Mouse (Mus musculus): ENCODE data around the gene Slc25a23.

GRCm38 (mm10) chr17:57020960-57021359 lies 38.7 kb downstream of the Slc25a23 start:
- TF ChIP-seq CTCF (IDR thresholded peaks at IDR 0.05; ENCODE audit: low read depth, low read length) (no peak), POLR2A (IDR thresholded peaks at IDR 0.05; ENCODE audit: extremely low read depth, insufficient read depth, low read length) (no peak)

All from liver, adult 2 months (tissue).